Mouse (Mus musculus) forebrain, embryonic 10.5 days (tissue): ENCODE data around the gene Laptm4a. TPM values are rescaled to one million over a fixed set of nuclear protein-coding genes. Genes with fewer than 3 reads are reported as not detected.
"Not testable (repeated sequence)": the region's sequence is repeated elsewhere in the genome, so short reads cannot be mapped to it uniquely, and the experiment has no call there.

Experiments
- DNase-seq: peaks from one replicate; pipeline ENCODE4 v3.0.0-alpha.2; 2017; ENCODE audit warnings: low spot score; ENCODE audit errors: extremely low spot score
- H3K27ac ChIP-seq: fragments of 300-500 bp; sonication (generic); 2 replicates; pipeline ENCODE4 v1.5.1; 2016; ENCODE audit warnings: mild to moderate bottlenecking
- H3K27me3 ChIP-seq: fragments of 300-500 bp; sonication (generic); 2 replicates; pipeline ENCODE4 v1.6.1; 2016; ENCODE audit warnings: mild to moderate bottlenecking; ENCODE audit not compliant: poor library complexity, severe bottlenecking
- H3K36me3 ChIP-seq: fragments of 300-500 bp; sonication (generic); replicated peaks from 2 replicates; pipeline ENCODE4 v1.6.1; 2016; ENCODE audit warnings: mild to moderate bottlenecking, moderate library complexity
- H3K4me1 ChIP-seq: fragments of 300-500 bp; sonication (generic); 2 replicates; pipeline ENCODE4 v1.6.1; 2016
- H3K4me3 ChIP-seq: fragments of 300-500 bp; sonication (generic); 2 replicates; pipeline ENCODE4 v1.5.1; 2016; ENCODE audit warnings: mild to moderate bottlenecking, moderate library complexity
- H3K9me3 ChIP-seq: fragments of 300-500 bp; sonication (generic); 2 replicates; pipeline ENCODE4 v1.6.1; 2016; ENCODE audit warnings: mild to moderate bottlenecking, moderate library complexity
- WGBS: fragments of 180-500 bp; shearing (Covaris S2); methylation state at CpG from one replicate; pipeline ENCODE4 v1.1.7; 2016; 5-methylcytosine and 5-hydroxymethylcytosine counted together
- polyA plus RNA-seq: library from polyadenylated mRNA; unstranded; fragments of >200 nt; fragmentation: Nextera tagmentation; extraction: Ambion mirVana; gene quantifications from 2 replicates; pipeline ENCODE4 v1.2.1, GENCODE M21; 2016

Gene Laptm4a
- polyA plus RNA-seq, 1 experiment from 2014 or later: 181 TPM

GRCm38 (mm10) chr12:8919231-8919630 lies 2.2 kb upstream of the Laptm4a start:
- no peaks in the 10 kb centered on the region for H3K27me3 ChIP-seq
- H3K9me3 ChIP-seq: no peaks in the 10 kb centered on the region
- H3K27ac ChIP-seq: no peak overlapping the region
- no peak for DNase-seq
- H3K4me3 ChIP-seq: no peak overlapping the region
- 95% methylated on average over 3 of the region's 3 CpGs for WGBS
- peaks cover 34% of the 10 kb centered on the region for H3K4me1 ChIP-seq
- H3K36me3 ChIP-seq: peaks cover 6% of the 10 kb centered on the region; the same call in 1 of the 2 replicates

- no peak for DNase-seq
- no peaks in the 10 kb centered on the region for H3K27me3 ChIP-seq
- H3K4me1 ChIP-seq: peaks cover 40% of the 10 kb centered on the region
- no peaks in the 10 kb centered on the region for H3K9me3 ChIP-seq
- peaks cover 23% of the 10 kb centered on the region for H3K36me3 ChIP-seq
- peak overlapping the region; percentile 81 for H3K4me3 ChIP-seq
- peak overlapping the region; percentile 98 for H3K27ac ChIP-seq
- WGBS: 48% methylated on average over 1 of the region's 1 CpGs
Observed at GRCm38 (mm10) chr12:8920996-8921393, 469 bp upstream of the Laptm4a start.

- 7% methylated on average over 30 of the region's 30 CpGs for WGBS
- Histone ChIP-seq H3K36me3 (peaks cover 36% of the 10 kb centered on the region), H3K4me3 (peak overlapping the region; percentile 81), H3K27me3 (no peaks in the 10 kb centered on the region), H3K27ac (peak overlapping the region; percentile 98), H3K9me3 (no peaks in the 10 kb centered on the region), H3K4me1 (peaks cover 32% of the 10 kb centered on the region)
- DNase-seq: no peak
Observed at GRCm38 (mm10) chr12:8922369-8923124, 1.1 kb downstream of the Laptm4a start.

DNA sequence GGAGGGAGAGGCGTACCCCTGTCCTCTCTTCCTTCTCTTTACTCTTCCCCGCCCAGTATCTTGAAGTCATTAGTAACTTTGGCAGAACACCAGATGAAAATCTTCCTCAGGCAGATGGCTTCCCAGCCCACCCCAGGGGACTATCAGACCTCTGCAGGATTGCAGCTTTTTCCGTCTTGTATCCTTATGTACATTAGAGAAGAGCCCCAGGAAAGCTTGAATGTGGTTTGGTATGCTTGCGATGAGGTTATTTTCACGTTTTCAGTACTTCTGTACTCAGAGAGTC lies 1.6 kb downstream of the Laptm4a start:
- H3K36me3 ChIP-seq: peaks cover 41% of the 10 kb centered on the region
- H3K4me1 ChIP-seq: peaks cover 32% of the 10 kb centered on the region
- no peaks in the 10 kb centered on the region for H3K27me3 ChIP-seq
- DNase-seq: no peak
- H3K9me3 ChIP-seq: no peaks in the 10 kb centered on the region
- 51% methylated on average over 5 of the region's 5 CpGs for WGBS
- H3K27ac ChIP-seq: peak overlapping the region; percentile 98
- peak overlapping the region; percentile 81 for H3K4me3 ChIP-seq

- 61% methylated on average over 2 of the region's 2 CpGs for WGBS
Observed at GRCm38 (mm10) chr12:8923603-8924002, 2.1 kb downstream of the Laptm4a start.

GRCm38 (mm10) chr12:8927652-8928051 lies 6.2 kb downstream of the Laptm4a start:
- Histone ChIP-seq H3K36me3 (peaks cover 70% of the 10 kb centered on the region), H3K4me3 (no peak overlapping the region), H3K27me3 (no peaks in the 10 kb centered on the region), H3K27ac (no peak overlapping the region), H3K4me1 (peaks cover 20% of the 10 kb centered on the region), H3K9me3 (no peaks in the 10 kb centered on the region)
- 91% methylated on average over 3 of the region's 3 CpGs for WGBS
- DNase-seq: no peak

More at GRCm38 (mm10) chr12:8923603-8924002, 2.1 kb downstream of the Laptm4a start:
- H3K27me3 ChIP-seq: no peaks in the 10 kb centered on the region
- no peak overlapping the region for H3K27ac ChIP-seq
- H3K4me1 ChIP-seq: peaks cover 32% of the 10 kb centered on the region
- H3K9me3 ChIP-seq: no peaks in the 10 kb centered on the region
- peaks cover 45% of the 10 kb centered on the region for H3K36me3 ChIP-seq
- H3K4me3 ChIP-seq: peak overlapping the region; percentile 81
- no peak for DNase-seq

DNA sequence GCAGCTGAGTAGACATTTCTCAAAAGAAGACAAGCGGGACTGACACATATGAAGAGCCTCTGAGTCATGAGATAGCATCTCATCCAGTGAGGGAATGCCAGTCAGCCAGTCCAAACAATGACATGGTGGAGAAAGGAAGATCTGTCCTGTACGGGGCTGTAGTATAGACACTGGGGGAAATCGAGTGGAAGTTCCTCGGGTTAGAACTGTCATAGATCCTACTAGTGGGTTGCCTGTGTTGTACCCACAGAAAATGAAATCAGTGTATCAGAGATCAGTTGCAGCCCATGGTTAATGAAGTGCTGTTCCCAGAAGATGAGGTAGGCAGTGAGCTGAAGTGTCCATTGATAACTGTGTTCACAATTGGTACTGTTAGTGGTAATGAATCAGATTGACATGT lies 7.3 kb downstream of the Laptm4a start:
- 90% methylated on average over 4 of the region's 4 CpGs for WGBS
- DNase-seq: no peak
- peaks cover 80% of the 10 kb centered on the region for H3K36me3 ChIP-seq

GRCm38 (mm10) chr12:8931083-8931482 lies 9.6 kb downstream of the Laptm4a start:
- no peaks in the 10 kb centered on the region for H3K27me3 ChIP-seq
- no peak overlapping the region for H3K27ac ChIP-seq
- no peak overlapping the region for H3K4me3 ChIP-seq
- H3K4me1 ChIP-seq: no peaks in the 10 kb centered on the region
- no peaks in the 10 kb centered on the region for H3K9me3 ChIP-seq
- DNase-seq: no peak
- peaks cover 79% of the 10 kb centered on the region for H3K36me3 ChIP-seq
- 91% methylated on average over 4 of the region's 4 CpGs for WGBS

More for the DNA sequence above, 7.3 kb downstream of the Laptm4a start:
- Histone ChIP-seq H3K4me1 (peaks cover 11% of the 10 kb centered on the region), H3K27ac (no peak overlapping the region), H3K4me3 (no peak overlapping the region), H3K27me3 (no peaks in the 10 kb centered on the region), H3K9me3 (no peaks in the 10 kb centered on the region)

GRCm38 (mm10) chr12:8935349-8935748 lies 13.9 kb downstream of the Laptm4a start:
- Histone ChIP-seq H3K4me1 (no peaks in the 10 kb centered on the region), H3K27ac (no peak overlapping the region), H3K4me3 (no peak overlapping the region), H3K27me3 (no peaks in the 10 kb centered on the region), H3K36me3 (peaks cover 84% of the 10 kb centered on the region), H3K9me3 (no peaks in the 10 kb centered on the region)
- 90% methylated on average over 5 of the region's 5 CpGs for WGBS
- no peak for DNase-seq

GRCm38 (mm10) chr12:8936210-8936609 lies 14.7 kb downstream of the Laptm4a start:
- not testable (repeated sequence) for H3K4me3 ChIP-seq, H3K27ac ChIP-seq, DNase-seq, H3K9me3 ChIP-seq, H3K4me1 ChIP-seq, H3K27me3 ChIP-seq
- WGBS: 80% methylated on average over 4 of the region's 4 CpGs
- peaks cover 80% of the 10 kb centered on the region for H3K36me3 ChIP-seq

DNA sequence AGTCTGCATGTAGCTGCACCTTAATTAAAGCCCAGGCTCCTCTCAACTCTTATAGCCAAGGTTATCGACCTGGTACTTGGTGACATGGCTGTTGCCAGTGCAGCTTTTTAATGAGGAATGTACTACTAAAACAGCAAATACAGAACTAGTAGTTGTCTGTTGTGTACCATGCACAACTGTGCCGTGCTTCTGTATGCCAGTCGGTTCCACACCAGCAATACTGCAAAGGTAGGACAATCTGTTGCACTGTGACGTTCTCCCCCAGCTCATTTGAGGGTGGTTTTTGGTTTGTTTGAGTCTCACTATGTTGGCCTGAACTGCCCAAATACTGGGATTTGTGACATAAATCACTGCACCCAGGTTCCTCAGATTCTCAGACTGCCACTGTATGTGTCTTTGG lies 18.0 kb downstream of the Laptm4a start:
- Histone ChIP-seq H3K4me3 (no peak overlapping the region), H3K4me1 (no peaks in the 10 kb centered on the region), H3K27ac (no peak overlapping the region), H3K36me3 (peaks cover 52% of the 10 kb centered on the region), H3K9me3 (no peaks in the 10 kb centered on the region), H3K27me3 (no peaks in the 10 kb centered on the region)
- WGBS: 94% methylated on average over 4 of the region's 4 CpGs
- DNase-seq: no peak

GRCm38 (mm10) chr12:8940011-8941005 lies 18.8 kb downstream of the Laptm4a start:
- Histone ChIP-seq H3K9me3 (no peaks in the 10 kb centered on the region), H3K27me3 (no peaks in the 10 kb centered on the region), H3K27ac (no peak overlapping the region), H3K4me1 (no peaks in the 10 kb centered on the region), H3K36me3 (peaks cover 44% of the 10 kb centered on the region), H3K4me3 (no peak overlapping the region)
- no peak for DNase-seq
- WGBS: 70% methylated on average over 12 of the region's 12 CpGs

- Histone ChIP-seq H3K4me3 (no peak overlapping the region), H3K27me3 (peaks cover 6% of the 10 kb centered on the region; the same call in 1 of the 2 replicates), H3K4me1 (no peaks in the 10 kb centered on the region), H3K27ac (no peak overlapping the region), H3K9me3 (no peaks in the 10 kb centered on the region), H3K36me3 (peaks cover 35% of the 10 kb centered on the region)
- no peak for DNase-seq
- 71% methylated on average over 4 of the region's 4 CpGs for WGBS
Observed at GRCm38 (mm10) chr12:8941131-8941615, 19.7 kb downstream of the Laptm4a start.
